Mouse (Mus musculus) cerebellum, adult 2 months (tissue): ENCODE measurements around the gene Nedd9. TPM values are rescaled to one million over a fixed set of nuclear protein-coding genes. Genes with fewer than 3 reads are reported as not detected.
A peak's percentile ranks its signal among the peaks of the same experiment; 100 is the strongest.

Experiments
- DNase-seq, 2 experiments: peaks; one replicate each; pipeline ENCODE4 v3.0.0; 2021
- H3K27ac ChIP-seq: fragments of 200-500 bp; 2 replicates; pipeline ENCODE4 v1.5.1; 2012; ENCODE audit warnings: low read length, control low read depth, inconsistent platforms; ENCODE audit not compliant: insufficient read depth
- H3K27me3 ChIP-seq: fragments of 200-500 bp; 2 replicates; pipeline ENCODE4 v1.6.1; 2012; ENCODE audit warnings: inconsistent platforms, mild to moderate bottlenecking, low read length, moderate library complexity; ENCODE audit not compliant: control insufficient read depth, insufficient read depth
- H3K4me1 ChIP-seq: fragments of 200-500 bp; 2 replicates; pipeline ENCODE4 v1.6.1; 2011; ENCODE audit warnings: low read length; ENCODE audit not compliant: control insufficient read depth, insufficient read depth
- H3K4me3 ChIP-seq: fragments of 200-500 bp; replicated peaks from 2 replicates; pipeline ENCODE3; 2011; ENCODE audit warnings: mild to moderate bottlenecking, low read depth, low read length, control low read depth; ENCODE audit not compliant: insufficient read depth
- CTCF ChIP-seq: fragments of 200-500 bp; IDR thresholded peaks from 2 replicates; pipeline ENCODE4 v1.5.1; 2011; ENCODE audit warnings: low read depth, mild to moderate bottlenecking, control low read depth, low read length, moderate library complexity, borderline replicate concordance; ENCODE audit not compliant: insufficient read depth
- POLR2A ChIP-seq: fragments of 200-500 bp; IDR thresholded peaks from 2 replicates; pipeline ENCODE4 v1.6.1; 2011; ENCODE audit warnings: low read length, control low read depth, borderline replicate concordance; ENCODE audit not compliant: insufficient read depth
- WGBS: fragments of 180-500 bp; shearing (Covaris S2); methylation state at CpG from one replicate; pipeline ENCODE4 v1.1.7; 2018; 5-methylcytosine and 5-hydroxymethylcytosine counted together
- polyA plus RNA-seq: library from polyadenylated mRNA; depleted of rRNA; stranded (reverse); fragments of >200 nt; gene quantifications from 2 replicates; pipeline ENCODE4 v1.2.3, GENCODE M21; 2012

Gene Nedd9
- polyA plus RNA-seq, 1 experiment, result 5.5 TPM

GRCm38 (mm10) chr13:41321433-41321832, 165.7 kb downstream of the Nedd9 start:
- no peak overlapping the region for H3K4me3 ChIP-seq
- WGBS, result 71% methylated on average over 3 of the region's 3 CpGs
- TF ChIP-seq POLR2A (no peak), CTCF (no peak)
- no peak for DNase-seq
- H3K27me3 ChIP-seq, result no peaks in the 10 kb centered on the region
- H3K4me1 ChIP-seq, result no peaks in the 10 kb centered on the region; the same call in 1 of the 2 replicates
- no peak overlapping the region for H3K27ac ChIP-seq

GRCm38 (mm10) chr13:41320749-41321148, 166.4 kb downstream of the Nedd9 start:
- Histone ChIP-seq H3K4me1 (no peaks in the 10 kb centered on the region; the same call in 1 of the 2 replicates), H3K4me3 (no peak overlapping the region), H3K27ac (no peak overlapping the region), H3K27me3 (no peaks in the 10 kb centered on the region)
- WGBS, result 59% methylated on average over 5 of the region's 5 CpGs
- TF ChIP-seq POLR2A, result no peak
- TF ChIP-seq CTCF, result no peak
- DNase-seq, result no peak

GRCm38 (mm10) chr13:41302716-41303115, 184.4 kb downstream of the Nedd9 start:
- Histone ChIP-seq H3K4me3 (no peak overlapping the region), H3K27me3 (no peaks in the 10 kb centered on the region), H3K27ac (no peak overlapping the region), H3K4me1 (no peaks in the 10 kb centered on the region)
- TF ChIP-seq POLR2A, result no peak
- TF ChIP-seq CTCF, result peak; percentile 50; the same call in 1 of the 2 replicates
- WGBS, result 57% methylated on average over 10 of the region's 10 CpGs
- DNase-seq, result peak; percentile 30 to 45

DNA sequence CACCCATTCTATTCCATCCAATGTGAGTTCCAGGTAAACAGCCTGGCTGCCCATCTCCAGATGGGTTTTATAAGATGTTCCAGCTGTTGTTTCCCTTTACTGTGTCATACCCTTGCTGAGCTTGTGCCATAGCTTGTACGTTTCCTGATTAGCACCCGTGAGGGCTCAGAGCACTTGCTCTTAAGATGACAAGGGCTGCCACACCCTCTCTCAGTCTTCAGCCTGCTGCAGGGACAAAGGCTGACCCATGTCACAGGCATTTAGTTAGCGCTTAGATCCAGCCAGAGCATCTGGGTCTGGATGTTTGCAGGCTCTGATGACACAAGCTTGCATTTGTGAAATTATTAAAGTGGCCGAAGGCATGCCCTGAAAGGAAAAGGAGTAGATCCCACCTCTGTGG, 187.1 kb downstream of the Nedd9 start:
- no peak overlapping the region for H3K4me3 ChIP-seq
- peaks cover 4% of the 10 kb centered on the region; the same call in 1 of the 2 replicates for H3K4me1 ChIP-seq
- no peak for TF ChIP-seq POLR2A
- no peak for TF ChIP-seq CTCF
- no peak for DNase-seq
- WGBS, result 76% methylated on average over 4 of the region's 4 CpGs
- H3K27ac ChIP-seq, result no peak overlapping the region
- H3K27me3 ChIP-seq, result no peaks in the 10 kb centered on the region

DNA sequence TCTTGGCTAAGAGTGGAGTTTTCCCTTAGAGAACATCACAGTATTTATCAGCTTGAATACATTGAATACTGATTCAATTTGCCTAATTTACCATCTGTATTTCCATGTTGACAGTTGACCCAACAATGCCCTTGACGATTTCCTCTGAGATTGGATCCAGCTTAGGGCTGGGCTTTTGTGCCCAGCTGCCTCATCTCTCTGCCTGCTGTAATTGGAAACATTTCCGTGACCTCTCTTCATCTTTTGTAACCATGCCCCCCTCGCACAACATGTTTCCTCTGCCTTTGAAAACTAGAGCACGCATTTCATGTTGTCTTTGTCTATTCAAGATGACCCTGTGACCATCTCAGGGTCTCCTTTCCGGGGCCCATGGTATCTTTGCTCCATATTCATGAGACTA, 188.2 kb downstream of the Nedd9 start:
- no peak overlapping the region for H3K27ac ChIP-seq
- 30% methylated on average over 5 of the region's 5 CpGs for WGBS
- H3K27me3 ChIP-seq, result no peaks in the 10 kb centered on the region; the same call in 1 of the 2 replicates
- no peak overlapping the region for H3K4me3 ChIP-seq
- DNase-seq, result no peak
- H3K4me1 ChIP-seq, result peaks cover 4% of the 10 kb centered on the region; the same call in 1 of the 2 replicates
- TF ChIP-seq CTCF (no peak), POLR2A (no peak)

GRCm38 (mm10) chr13:41298533-41298932, 188.6 kb downstream of the Nedd9 start:
- 50% methylated on average over 2 of the region's 2 CpGs for WGBS

DNA sequence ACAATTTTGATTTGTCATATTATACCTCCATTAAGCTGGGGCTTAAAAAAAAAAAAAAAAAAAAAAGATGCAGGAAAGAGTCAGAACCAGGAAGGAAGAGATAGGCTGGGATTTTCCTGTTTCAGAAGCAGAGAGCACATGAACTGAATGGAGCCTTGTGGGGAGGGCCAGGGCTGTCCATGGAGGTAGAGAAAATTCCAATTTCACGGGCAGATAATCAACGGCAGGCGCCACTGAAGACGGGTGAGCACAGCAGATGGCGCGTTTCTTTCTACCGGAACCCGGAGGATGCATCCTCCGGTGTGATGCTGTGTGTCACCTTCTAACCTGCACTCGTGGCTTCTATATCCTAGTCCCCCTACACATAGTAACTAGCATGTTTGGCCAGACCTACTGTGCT, 190.8 kb downstream of the Nedd9 start:
- WGBS, result 3% methylated on average over 10 of the region's 10 CpGs
- Histone ChIP-seq H3K4me1 (peaks cover 4% of the 10 kb centered on the region; the same call in 1 of the 2 replicates), H3K27me3 (no peaks in the 10 kb centered on the region; the same call in 1 of the 2 replicates), H3K4me3 (no peak overlapping the region), H3K27ac (no peak overlapping the region)
- TF ChIP-seq CTCF, result no peak
- TF ChIP-seq POLR2A, result no peak
- peak in 1 of 2 experiments; percentile 23 for DNase-seq

More at GRCm38 (mm10) chr13:41298533-41298932, 188.6 kb downstream of the Nedd9 start:
- H3K27ac ChIP-seq, result no peak overlapping the region
- DNase-seq, result no peak
- no peak overlapping the region for H3K4me3 ChIP-seq
- no peaks in the 10 kb centered on the region; the same call in 1 of the 2 replicates for H3K27me3 ChIP-seq
- H3K4me1 ChIP-seq, result peaks cover 4% of the 10 kb centered on the region; the same call in 1 of the 2 replicates
- TF ChIP-seq CTCF (no peak), POLR2A (no peak)

- Histone ChIP-seq H3K27me3 (no peaks in the 10 kb centered on the region; the same call in 1 of the 2 replicates), H3K4me3 (no peak overlapping the region), H3K27ac (no peak overlapping the region), H3K4me1 (peaks cover 4% of the 10 kb centered on the region; the same call in 1 of the 2 replicates)
- no peak for DNase-seq
- WGBS, result 32% methylated on average over 6 of the region's 6 CpGs
- TF ChIP-seq POLR2A (no peak), CTCF (no peak)
Observed at GRCm38 (mm10) chr13:41295886-41296285, 191.3 kb downstream of the Nedd9 start.

DNA sequence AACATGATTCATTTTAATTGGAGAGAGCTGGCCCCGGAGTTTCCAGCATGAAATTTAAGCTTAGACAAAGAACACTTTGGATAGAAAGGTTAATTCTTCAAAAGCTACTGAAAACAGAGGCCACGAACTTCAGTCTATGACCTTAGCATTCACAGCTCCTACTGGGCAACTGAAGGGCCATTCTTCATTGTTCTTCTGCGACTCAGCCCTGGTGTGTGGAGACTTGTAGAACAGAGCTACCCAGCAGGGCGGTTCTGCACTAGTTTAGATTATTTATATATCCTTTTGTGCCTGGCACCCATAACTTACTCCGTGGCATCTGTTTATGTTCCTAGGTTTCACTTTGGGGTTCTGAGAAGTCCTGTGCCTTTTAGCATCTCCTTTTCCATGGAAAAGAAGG, 193.6 kb downstream of the Nedd9 start:
- TF ChIP-seq POLR2A, result no peak
- no peak for TF ChIP-seq CTCF
- H3K4me3 ChIP-seq, result no peak overlapping the region
- H3K27ac ChIP-seq, result no peak overlapping the region
- 50% methylated on average over 5 of the region's 5 CpGs for WGBS
- peaks cover 4% of the 10 kb centered on the region; the same call in 1 of the 2 replicates for H3K4me1 ChIP-seq
- DNase-seq, result no peak
- H3K27me3 ChIP-seq, result no peaks in the 10 kb centered on the region; the same call in 1 of the 2 replicates
